Mouse (Mus musculus) heart, postnatal 25 days (tissue): ENCODE measurements around the gene Prrg3. TPM values are rescaled to one million over a fixed set of nuclear protein-coding genes. Genes with fewer than 3 reads are reported as not detected.
"Not testable (repeated sequence)": the region's sequence is repeated elsewhere in the genome, so short reads cannot be mapped to it uniquely, and the experiment has no call there.

Source experiments
- DNase-seq: peaks from one replicate; pipeline ENCODE4 v3.0.0; 2022; ENCODE audit warnings: low spot score
- intact Hi-C: fragments of 180-260 bp; cut with DNase I; formaldehyde crosslinking; loops from one replicate; pipeline ENCODE4 v1.15.1; 2025
- total RNA-seq, 2 experiments: library from RNA; stranded (reverse); gene quantifications; 2 replicates each; pipeline ENCODE4 v1.2.3; 2021

Prrg3 gene
- total RNA-seq, result 10 to 100 TPM in 1 of 2 experiments, 1 to 10 TPM in 1; 7.6 to 13.0 TPM

GRCm38 (mm10) chrX:71962073-71963051 lies at the start of gene Prrg3:
Gene Prrg3 (plus strand): TSS chrX:71962624.
- intact Hi-C loops, result no loop called here
- peak; percentile 28 for DNase-seq

GRCm38 (mm10) chrX:71946631-71947030 lies 15.8 kb upstream of the Prrg3 start:
- no peak for DNase-seq
- intact Hi-C loops, result loop anchor here (1.0 to 5.0 kb wide), 3 partner anchors 129 to 298 kb away; partner anchors contain the start of gene Vma21

DNA sequence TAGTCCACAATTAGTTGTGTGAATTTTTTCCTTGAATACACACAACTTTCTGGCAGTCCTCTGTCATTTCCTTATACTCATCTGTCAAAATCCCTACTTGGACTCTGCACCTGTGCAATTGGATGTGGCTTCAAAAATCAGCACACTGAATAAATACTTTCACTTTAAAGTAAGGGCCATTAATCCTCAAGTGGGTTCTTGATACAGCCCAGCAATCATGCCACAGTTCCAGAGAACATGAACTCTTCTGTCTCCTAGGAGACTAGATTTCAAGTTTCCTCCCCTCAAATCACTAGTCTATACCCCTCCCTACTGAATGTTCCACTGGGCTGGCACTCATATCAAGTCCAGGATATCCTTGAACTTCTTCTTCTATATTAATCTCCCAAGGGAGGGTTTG lies 4.1 kb upstream of the Prrg3 start:
- DNase-seq, result no peak
- intact Hi-C loops, result no loop called here

GRCm38 (mm10) chrX:71963275-71963912 lies 970 bp downstream of the Prrg3 start:
- intact Hi-C loops, result no loop called here
- DNase-seq, result no peak

DNA sequence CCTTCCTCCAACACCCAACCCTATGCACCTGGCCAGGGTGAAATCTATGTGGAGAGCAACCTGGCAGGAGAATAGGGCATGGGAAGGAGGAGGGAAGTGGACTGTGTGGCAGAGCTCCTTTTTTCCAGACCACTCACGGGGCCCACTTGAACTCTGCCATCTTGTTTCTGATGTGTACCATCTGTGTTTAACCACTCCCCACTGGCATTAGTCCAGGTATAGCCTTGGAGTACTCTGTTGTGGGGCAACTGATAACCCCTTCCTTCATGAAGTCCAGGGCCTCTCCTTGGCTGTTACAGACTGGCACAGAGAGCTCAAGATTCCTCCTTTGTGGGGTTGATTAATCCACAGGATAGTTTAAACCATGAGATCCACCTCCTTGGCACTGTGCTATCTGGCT lies 5.8 kb downstream of the Prrg3 start:
- intact Hi-C loops, result no loop called here
- no peak for DNase-seq

- DNase-seq, result no peak
- intact Hi-C loops, result no loop called here
These were observed 6.4 kb downstream of the Prrg3 start for GRCm38 (mm10) chrX:71968816-71969215.

DNA sequence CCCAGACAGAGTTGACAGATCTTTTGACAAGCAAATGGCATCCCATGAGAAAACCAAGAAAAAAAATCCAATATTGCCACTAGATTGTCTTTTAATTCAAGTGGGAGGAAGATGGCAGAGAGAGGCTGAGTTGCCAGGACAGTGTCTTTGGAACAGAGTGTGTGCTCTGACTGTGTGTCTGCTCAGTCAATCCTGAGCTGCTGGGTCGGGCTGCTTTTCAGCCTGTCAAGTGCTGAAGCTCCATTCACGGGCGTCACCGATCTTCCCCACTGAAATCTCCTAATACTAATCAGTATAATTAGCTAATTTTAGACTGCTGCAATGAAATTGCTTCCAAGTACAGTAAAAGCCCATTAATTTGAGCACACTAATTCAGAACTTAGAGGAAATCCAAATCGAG lies 8.9 kb downstream of the Prrg3 start:
- intact Hi-C loops, result no loop called here
- DNase-seq, result no peak

DNA sequence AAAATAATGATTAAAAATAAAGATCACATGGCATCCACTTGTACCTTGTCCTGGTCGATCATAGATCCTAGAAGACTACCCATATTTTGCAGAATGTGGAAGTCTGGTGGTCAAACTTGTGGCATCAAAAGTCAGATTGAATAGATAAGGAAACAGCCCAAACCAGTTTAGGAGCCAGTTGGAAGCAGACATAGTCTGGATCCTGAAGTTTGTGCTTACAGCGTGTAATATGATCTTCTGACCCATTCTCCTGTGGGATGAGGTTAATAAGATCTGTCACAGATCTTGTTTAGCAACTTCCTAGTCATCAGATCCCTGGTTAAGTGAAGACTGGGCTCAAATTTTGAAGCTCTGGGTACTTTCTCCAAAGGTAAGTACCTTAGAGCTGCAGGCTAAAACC lies 10.3 kb downstream of the Prrg3 start, which contains the start of gene Fate1:
Gene Fate1, plus strand, starts transcription at position 301 of the 400 bp plus-strand sequence.
- intact Hi-C loops, result no loop called here

GRCm38 (mm10) chrX:71977681-71978080 lies 15.3 kb downstream of the Prrg3 start:
- intact Hi-C loops, DNase-seq: not testable (repeated sequence)

More for the DNA sequence above, 10.3 kb downstream of the Prrg3 start, which contains the start of gene Fate1:
- DNase-seq, result no peak

GRCm38 (mm10) chrX:71980443-71980842 lies 18.0 kb downstream of the Prrg3 start:
- intact Hi-C loops, result loop anchor here (10.0 kb wide), 1 partner anchor 834 kb away; no protein-coding TSS in a partner anchor

GRCm38 (mm10) chrX:71981322-71981721 lies 18.9 kb downstream of the Prrg3 start:
- intact Hi-C loops, result loop anchor here (10.0 kb wide), 1 partner anchor 833 kb away; no protein-coding TSS in a partner anchor
- DNase-seq, result no peak

More at GRCm38 (mm10) chrX:71980443-71980842, 18.0 kb downstream of the Prrg3 start:
- DNase-seq, result no peak

GRCm38 (mm10) chrX:71983205-71983604 lies 20.8 kb downstream of the Prrg3 start:
- intact Hi-C loops, result loop anchor here (10.0 kb wide), 1 partner anchor 832 kb away; no protein-coding TSS in a partner anchor

GRCm38 (mm10) chrX:71983775-71984174 lies 21.4 kb downstream of the Prrg3 start:
- intact Hi-C loops, result loop anchor here (10.0 kb wide), 1 partner anchor 831 kb away; no protein-coding TSS in a partner anchor
- DNase-seq, result no peak

More at GRCm38 (mm10) chrX:71983205-71983604, 20.8 kb downstream of the Prrg3 start:
- DNase-seq, result no peak

DNA sequence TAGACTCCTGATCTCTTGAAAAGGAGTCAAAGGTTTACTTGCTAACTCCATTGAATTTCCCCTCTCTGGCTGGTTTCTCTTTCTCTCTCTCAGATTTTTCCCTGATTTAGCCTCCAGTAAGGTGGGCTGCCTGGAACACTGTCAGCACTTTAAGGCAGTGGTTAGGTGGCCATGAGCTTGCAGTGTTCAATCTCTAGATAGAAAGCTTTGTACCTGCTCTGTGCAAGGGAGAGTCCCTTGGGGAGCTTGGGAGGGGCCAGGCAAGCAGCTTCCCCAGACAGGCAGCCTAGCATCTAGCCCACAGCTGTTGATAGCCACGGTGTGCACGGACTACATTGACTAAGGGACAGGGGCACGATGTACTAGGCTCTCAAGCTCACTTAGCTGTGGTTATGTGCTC lies 29.1 kb downstream of the Prrg3 start, which contains the start of gene Cnga2:
Gene Cnga2, plus strand, starts transcription at position 301 of the 400 bp plus-strand sequence.
- DNase-seq, result no peak
- intact Hi-C loops, result no loop called here

DNA sequence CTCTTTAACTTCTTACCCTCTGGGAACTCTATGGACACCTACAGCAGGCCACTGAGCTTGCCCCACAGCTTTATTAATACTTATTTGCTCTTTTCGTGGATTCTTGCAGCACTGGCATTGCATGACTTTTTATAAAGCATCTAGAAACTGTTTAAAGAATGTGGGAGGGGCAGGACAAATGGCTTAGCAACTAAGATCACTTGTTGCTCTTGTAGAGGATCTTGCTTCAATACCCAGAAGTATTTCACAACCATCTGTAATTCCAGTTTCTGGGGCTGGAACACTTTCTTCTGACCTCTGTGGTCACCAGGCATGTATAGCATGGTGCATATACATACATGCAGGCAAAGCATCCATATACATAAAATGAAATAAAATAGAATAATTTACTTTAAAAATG lies 33.5 kb downstream of the Prrg3 start:
- no peak for DNase-seq
- intact Hi-C loops, result no loop called here

GRCm38 (mm10) chrX:72009930-72010329 lies 47.5 kb downstream of the Prrg3 start:
- DNase-seq, result no peak
- intact Hi-C loops, result loop anchor here (10.0 kb wide), 1 partner anchor 635 kb away; no protein-coding TSS in a partner anchor

DNA sequence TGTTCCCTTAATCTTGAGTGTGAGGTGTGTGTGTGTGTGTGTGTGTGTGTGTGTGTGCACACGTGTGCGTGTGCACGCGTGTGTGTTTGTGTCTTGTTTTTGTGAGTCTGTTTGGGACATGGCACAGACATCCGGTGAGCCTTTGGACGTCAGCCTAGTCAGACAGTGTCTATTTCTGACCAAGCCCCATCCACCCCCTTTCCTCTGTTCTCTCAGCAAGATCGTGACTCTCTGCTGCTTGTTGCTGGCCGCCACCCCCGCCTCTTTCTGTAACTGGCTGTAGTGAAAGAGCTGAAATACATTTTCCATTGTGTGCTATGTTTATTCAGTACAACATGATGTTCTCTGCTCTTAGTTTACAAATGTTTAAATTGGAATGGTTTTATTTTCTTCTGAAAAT lies 49.8 kb downstream of the Prrg3 start:
- peak; percentile 6 for DNase-seq
- intact Hi-C loops, result loop anchor here (2.0 to 10.0 kb wide), 2 partner anchors 633 to 807 kb away; no protein-coding TSS in a partner anchor

- intact Hi-C loops, result loop anchor here (2.0 to 10.0 kb wide), 2 partner anchors 632 to 806 kb away; no protein-coding TSS in a partner anchor
- DNase-seq, result no peak
These were observed 50.4 kb downstream of the Prrg3 start for GRCm38 (mm10) chrX:72012804-72013203.

GRCm38 (mm10) chrX:72022241-72022640 lies 59.8 kb downstream of the Prrg3 start:
- intact Hi-C loops, result no loop called here
- DNase-seq, result no peak
